8 mouse cellular contexts compared by ENCODE assay signal in genomic region chr16:10565278-10565885, GRCm38 (mm10). TPM values are rescaled to one million over a fixed set of nuclear protein-coding genes. Genes with fewer than 3 reads are reported as not detected.
DNase-seq lines count a peak whose midpoint lies in the region; ATAC-seq and TF ChIP-seq lines count a peak whose summit lies in the region.

No protein-coding gene starts in this region.

- H3K9ac ChIP-seq in forebrain, embryonic 12.5 days: no peak overlapping the region

- no peaks in the 10 kb centered on the region for H3K4me1 ChIP-seq in forebrain, embryonic 12.5 days

- H3K27me3 ChIP-seq in forebrain, embryonic 12.5 days: no peaks in the 10 kb centered on the region

- ATAC-seq in forebrain, embryonic 12.5 days (ENCODE audit: low FRiP score): peak; percentile 81

- peak; percentile 83 for DNase-seq in MN1 (ENCODE audit: low spot score)
- peak; percentile 62 for DNase-seq in c-Kit-positive CD71-positive TER-119-positive erythroid progenitor cells, embryonic 14.5 days (ENCODE audit: low spot score)
- peak; percentile 81 for DNase-seq in heart, postnatal 4 days
- peak; percentile 76 for DNase-seq in layer of hippocampus, adult 2 months (ENCODE audit: low spot score in 2 of 2)
- DNase-seq in lung, postnatal 10 days: peak; percentile 78
- DNase-seq in retina, embryonic 14.5 days (ENCODE audit: low spot score): peak; percentile 91
- DNase-seq in thymus, postnatal 36 days: peak; percentile 72 to 74

- no peak overlapping the region for H3K4me3 ChIP-seq in forebrain, embryonic 12.5 days (replicated peaks)
- H3K4me3 ChIP-seq in layer of hippocampus, adult 2 months: no peak overlapping the region

- peaks cover 30% of the 10 kb centered on the region for H3K36me3 ChIP-seq in forebrain, embryonic 12.5 days (replicated peaks)

- TF ChIP-seq CTCF in layer of hippocampus, adult 2 months (conservative IDR thresholded peaks at IDR 0.05): peak; percentile 96

- 42% methylated on average over 4 of the region's 4 CpGs for WGBS in forebrain, embryonic 12.5 days

- no peak overlapping the region for H3K27ac ChIP-seq in forebrain, embryonic 12.5 days
- H3K27ac ChIP-seq in layer of hippocampus, adult 2 months: peak overlapping the region; percentile 19; the same call in 1 of the 2 replicates

- no peaks in the 10 kb centered on the region for H3K9me3 ChIP-seq in forebrain, embryonic 12.5 days

- H3K4me2 ChIP-seq in forebrain, embryonic 12.5 days: no peak overlapping the region

RNA-seq across cellular contexts. Expression of gene Clec16a, which starts 20.2 kb away (rescaled TPM):
- 51.0 and 53.9 TPM in 2 replicates for polyA plus RNA-seq in forebrain, embryonic 12.5 days (2016; fragmentation: Nextera tagmentation; extraction: Ambion mirVana)
- 10 to 100 TPM; 40.5 to 42.2 TPM for total RNA-seq in heart, postnatal 4 days (2021)
- 100 to 1,000 TPM in 1 of 2 experiments, 10 to 100 TPM in 1; 98.8 to 105 TPM for total RNA-seq in layer of hippocampus, adult 2 months (2021)

RNA-seq across cellular contexts. Expression of gene Dexi, which starts 22.5 kb away (rescaled TPM):
- 20.4 and 22.6 TPM in 2 replicates for polyA plus RNA-seq in forebrain, embryonic 12.5 days (2016; fragmentation: Nextera tagmentation; extraction: Ambion mirVana)
- 10 to 100 TPM; 22.4 to 22.6 TPM for total RNA-seq in heart, postnatal 4 days (2021)
- total RNA-seq in layer of hippocampus, adult 2 months (2021): 10 to 100 TPM; 61.8 to 63.1 TPM
